Mouse (Mus musculus): ENCODE results near the gene CK137956. TPM values are rescaled to one million over a fixed set of nuclear protein-coding genes. Genes with fewer than 3 reads are reported as not detected.
A peak's percentile ranks its signal among the peaks of the same experiment; 100 is the strongest.

CK137956 gene
- total RNA-seq, 2 experiments from 2014 or later, result 0.79 TPM

DNA sequence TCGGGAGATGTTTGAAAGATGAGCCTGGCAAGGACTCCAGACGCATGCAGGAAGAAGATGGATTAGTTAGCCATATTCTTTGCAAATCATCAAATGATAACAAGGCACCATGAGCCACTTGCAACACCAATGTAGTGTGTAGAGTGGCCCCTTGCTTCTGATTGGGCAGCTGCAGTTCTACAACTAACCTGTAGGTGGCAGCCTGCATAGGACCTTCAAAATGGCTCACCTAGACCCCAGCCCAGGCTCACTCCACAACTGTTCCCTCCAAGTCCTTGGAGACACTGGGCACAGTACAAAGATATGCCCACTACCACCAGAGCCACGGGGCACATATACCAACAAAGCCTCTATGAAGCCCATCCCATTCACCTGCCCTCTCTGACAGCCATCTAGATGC lies 35.4 kb downstream of the CK137956 start:
- peak in 1 of 2 experiments; percentile 39 for DNase-seq (ENCODE audit: low spot score in 2 of 2)

GRCm38 (mm10) chr4:127913551-127913950 lies 57.2 kb downstream of the CK137956 start:
- DNase-seq (ENCODE audit: low spot score in 2 of 2), result no peak

DNA sequence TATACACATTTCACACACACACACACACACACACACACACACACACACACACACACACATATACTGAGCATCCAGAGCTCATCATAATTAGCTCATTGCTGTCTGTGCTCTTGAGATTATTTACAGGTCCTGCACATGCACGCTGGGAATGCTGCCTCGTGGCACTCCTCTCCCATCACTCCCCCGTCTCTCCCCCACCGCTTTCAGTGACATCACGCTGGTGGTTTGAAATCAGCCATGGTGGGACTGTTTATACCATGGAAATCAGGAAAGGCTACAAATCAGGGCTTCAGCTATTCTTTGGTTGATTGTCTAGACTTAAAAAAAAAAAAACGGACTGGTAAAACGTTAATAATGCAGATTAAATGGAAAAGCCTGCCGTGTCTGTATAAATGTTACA lies 63.6 kb downstream of the CK137956 start:
- DNase-seq (ENCODE audit: low spot score in 2 of 2), result peak in 1 of 2 experiments; percentile 25

DNA sequence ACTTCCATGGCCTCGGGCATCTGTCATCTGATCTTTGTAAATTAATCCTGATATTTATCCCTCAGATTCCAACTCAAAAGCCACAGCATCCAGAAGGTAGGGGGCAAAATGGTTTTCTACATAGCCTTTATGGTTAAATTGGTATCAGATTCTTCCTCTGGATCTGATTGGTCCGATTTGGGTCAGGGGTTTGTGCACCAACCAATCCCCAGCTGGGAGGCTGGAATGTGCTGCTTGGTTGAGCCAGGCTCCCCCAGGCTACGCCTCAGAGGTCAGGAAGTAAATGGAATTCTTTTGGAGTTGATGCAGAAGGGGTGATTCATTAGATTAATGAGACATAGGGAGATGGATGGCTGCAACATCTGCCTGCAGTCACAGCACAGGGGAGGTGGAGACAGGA lies 66.8 kb downstream of the CK137956 start:
- no peak for DNase-seq (ENCODE audit: low spot score in 2 of 2)

DNA sequence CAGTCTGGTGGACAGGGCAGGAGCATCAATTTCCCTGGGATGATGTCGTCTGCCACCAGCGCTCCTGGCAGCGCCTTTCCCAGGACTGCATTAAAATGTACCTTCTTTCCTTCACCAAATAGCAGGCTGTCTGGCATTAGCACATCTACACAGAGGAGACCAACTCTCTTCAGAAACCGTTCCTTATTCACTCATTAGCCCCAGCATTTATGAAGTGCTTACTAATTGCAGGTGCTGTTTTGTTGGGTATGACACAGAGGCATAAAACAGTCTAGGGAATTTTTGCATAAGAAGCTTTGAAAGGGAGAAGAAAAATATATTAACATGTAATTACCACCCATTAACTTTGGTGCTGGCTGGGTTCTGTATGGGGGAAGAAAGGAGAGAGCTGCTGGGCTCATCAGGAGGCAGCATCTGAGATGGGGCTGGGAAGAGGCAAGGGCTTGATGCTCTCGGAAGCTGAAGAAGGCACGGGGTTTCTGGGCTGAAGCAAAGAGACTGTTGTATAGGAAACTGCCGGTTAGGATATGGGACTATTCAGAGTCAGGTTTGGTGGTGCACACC lies 69.8 kb downstream of the CK137956 start:
- DNase-seq (ENCODE audit: low spot score in 2 of 2), result no peak

DNA sequence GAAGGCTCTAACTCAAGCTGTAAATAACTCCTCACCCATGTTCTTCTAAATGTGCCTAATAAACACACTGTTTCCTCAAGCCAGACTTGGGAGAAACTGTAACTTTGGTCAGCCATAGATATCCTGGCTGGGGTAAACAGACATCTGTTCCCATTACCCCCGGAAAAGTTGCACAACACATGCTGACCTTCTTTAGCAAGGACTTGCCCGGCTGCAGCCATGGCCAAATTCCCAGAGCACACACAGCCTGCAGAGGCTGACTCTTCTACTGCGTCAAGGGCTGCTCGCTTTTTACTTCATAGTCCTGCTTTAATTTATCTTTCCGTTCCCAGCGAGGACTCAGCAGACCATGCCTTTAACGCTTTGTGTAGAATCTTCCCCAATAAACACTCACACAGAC lies 81.7 kb downstream of the CK137956 start:
- DNase-seq (ENCODE audit: low spot score in 2 of 2), result no peak

GRCm38 (mm10) chr4:127878966-127879365 lies 91.8 kb downstream of the CK137956 start:
- DNase-seq (ENCODE audit: low spot score in 2 of 2), result no peak

Other genes starting within 250 kb of the CK137956 start
- gene Csmd2, start 16.9 kb upstream of the CK137956 start, total RNA-seq (2021), result 10 to 100 TPM; 39.0 to 40.2 TPM